Mouse (Mus musculus) midbrain, postnatal 0 days (tissue): Measurements from ENCODE around the gene Ubb. TPM values are rescaled to one million over a fixed set of nuclear protein-coding genes. Genes with fewer than 3 reads are reported as not detected.

Source experiments
- ATAC-seq: fragments of 200-750 bp; cut with Nextera tagmentation; 2 replicates; pipeline ENCODE4 v1.8.0; 2017; ENCODE audit warnings: moderate number of reproducible peaks, mild to moderate bottlenecking, moderate TSS enrichment, moderate library complexity; ENCODE audit not compliant: low FRiP score
- DNase-seq: peaks from one replicate; pipeline ENCODE4 v3.0.0-alpha.2; 2015; ENCODE audit warnings: low spot score
- H3K27ac ChIP-seq: fragments of 300-500 bp; sonication (generic); 2 replicates; pipeline ENCODE4 v1.5.1; 2014; ENCODE audit warnings: low read depth, mild to moderate bottlenecking, low read length, mixed read lengths
- H3K27me3 ChIP-seq: fragments of 300-500 bp; sonication (generic); 2 replicates; pipeline ENCODE4 v1.6.1; 2014; ENCODE audit warnings: low read length, control low read depth, mixed read lengths; ENCODE audit not compliant: insufficient read depth
- H3K36me3 ChIP-seq: fragments of 300-500 bp; sonication (generic); 2 replicates; pipeline ENCODE4 v1.6.1; 2014; ENCODE audit warnings: low read length, control low read depth, mixed read lengths; ENCODE audit not compliant: insufficient read depth
- H3K4me1 ChIP-seq: fragments of 300-500 bp; sonication (generic); 2 replicates; pipeline ENCODE4 v1.6.1; 2014; ENCODE audit warnings: mild to moderate bottlenecking, control low read depth, antibody characterized with exemption, low read length, mixed read lengths; ENCODE audit not compliant: insufficient read depth
- H3K4me2 ChIP-seq: fragments of 300-500 bp; sonication (generic); 2 replicates; pipeline ENCODE4 v1.6.1; 2014; ENCODE audit warnings: low read depth, mild to moderate bottlenecking, low read length, mixed read lengths; ENCODE audit not compliant: poor library complexity, severe bottlenecking
- H3K4me3 ChIP-seq: fragments of 300-500 bp; sonication (generic); 2 replicates; pipeline ENCODE4 v1.5.1; 2014; ENCODE audit warnings: low read depth, mild to moderate bottlenecking, low read length, moderate library complexity
- H3K9ac ChIP-seq: fragments of 300-500 bp; sonication (generic); replicated peaks from 2 replicates; pipeline ENCODE4 v1.6.1; 2014; ENCODE audit warnings: mild to moderate bottlenecking, low read length, moderate library complexity, mixed read lengths; ENCODE audit not compliant: poor library complexity, severe bottlenecking
- H3K9me3 ChIP-seq: fragments of 300-500 bp; sonication (generic); 2 replicates; pipeline ENCODE4 v1.6.1; 2016; ENCODE audit warnings: low read length, control low read depth
- CTCF ChIP-seq: IDR thresholded peaks from 2 replicates; pipeline ENCODE4 v1.5.1; 2016; ENCODE audit warnings: antibody characterized with exemption, mild to moderate bottlenecking
- WGBS: fragments of 180-500 bp; shearing (Covaris S2); extraction: QIAGEN DNeasy Blood & Tissue Kit; methylation state at CpG from one replicate; pipeline ENCODE4 v1.1.7; 2014; 5-methylcytosine and 5-hydroxymethylcytosine counted together
- polyA plus RNA-seq: library from polyadenylated mRNA; unstranded; fragments of >200 nt; fragmentation: Nextera tagmentation; extraction: Ambion mirVana; gene quantifications from 2 replicates; pipeline ENCODE4 v1.2.1, GENCODE M21; 2015
- total RNA-seq: library from RNA; depleted of rRNA; stranded (reverse); fragments of >200 nt; gene quantifications from 2 replicates; pipeline ENCODE4 v1.2.3, GENCODE M21; 2014

Ubb gene
- total and polyA plus RNA-seq, 2 experiments from 2014 or later, result 2,095 to 4,479 TPM

DNA sequence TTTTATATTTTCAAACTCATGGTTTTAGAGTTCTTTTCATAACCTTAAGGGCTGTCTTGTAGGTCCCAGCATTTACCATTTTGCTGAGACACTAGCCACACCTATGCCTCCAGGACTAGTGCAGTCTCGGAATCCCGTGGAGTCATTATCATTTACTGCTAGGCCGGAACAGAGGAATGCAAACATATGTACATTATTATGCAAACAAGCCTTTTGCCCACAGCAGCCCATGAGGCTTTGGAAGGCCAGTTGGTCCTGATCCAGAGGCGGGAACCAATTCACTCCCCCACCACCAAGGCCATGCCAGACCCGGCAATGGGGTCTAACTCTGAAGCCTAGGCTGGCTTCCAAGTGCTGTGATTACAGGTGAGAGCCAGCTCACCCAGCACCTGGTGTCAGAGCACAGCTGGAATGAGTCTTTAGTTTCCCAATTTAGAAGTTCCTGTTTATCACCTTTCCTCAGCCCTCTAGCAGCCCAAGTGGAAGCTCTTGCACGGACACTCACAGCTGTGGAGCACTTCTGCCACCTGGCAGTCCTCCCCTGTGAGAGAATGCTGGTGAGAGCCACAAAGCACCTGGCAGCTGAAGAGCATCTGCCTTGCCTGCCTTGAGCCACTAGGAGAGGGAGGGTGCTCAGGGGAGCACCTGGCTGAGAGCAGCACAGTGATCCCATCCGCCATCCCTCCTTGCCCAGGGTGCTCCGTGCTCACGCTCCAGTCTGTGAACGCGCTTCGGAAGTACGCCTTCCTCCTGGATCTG is 39.3 kb upstream of the Ubb start:
- Histone ChIP-seq H3K27me3 (no peaks in the 10 kb centered on the region), H3K27ac (no peak overlapping the region), H3K4me2 (no peak overlapping the region), H3K9ac (no peak overlapping the region), H3K9me3 (no peaks in the 10 kb centered on the region), H3K4me1 (no peaks in the 10 kb centered on the region), H3K4me3 (no peak overlapping the region), H3K36me3 (0 out of 2 replicates have a peak, but pooled peaks cover 5% of the 10 kb centered on the region)
- TF ChIP-seq CTCF, result no peak
- 74% methylated on average over 13 of the region's 13 CpGs for WGBS
- DNase-seq (no peak), ATAC-seq (no peak)

DNA sequence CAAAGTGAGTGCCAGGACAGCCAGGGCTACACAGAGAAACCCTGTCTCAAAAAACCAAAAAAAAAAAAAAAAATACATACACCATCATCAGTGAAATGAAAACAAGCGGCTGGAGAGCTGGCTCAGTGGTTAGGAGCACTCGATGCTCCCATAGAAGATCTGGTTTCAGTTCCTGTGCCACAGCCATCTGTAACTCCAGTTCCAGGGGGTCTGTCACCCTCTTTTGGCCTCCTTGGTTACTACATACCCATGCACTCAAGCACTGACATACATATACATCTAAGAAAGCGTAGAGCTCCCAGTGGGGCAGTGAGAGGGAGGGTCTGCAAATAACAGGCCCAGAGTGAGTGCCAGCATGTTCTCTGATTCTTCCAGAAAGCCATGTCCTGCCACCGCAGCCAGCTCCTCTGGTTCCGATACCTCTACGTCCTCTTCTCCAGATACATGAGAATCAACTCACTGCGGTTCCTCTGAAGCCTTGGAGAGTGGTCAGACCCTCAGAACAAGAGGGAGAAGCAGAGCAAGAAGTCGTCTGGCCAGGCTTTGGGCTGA is 38.4 kb upstream of the Ubb start:
- no peak overlapping the region for H3K9ac ChIP-seq
- H3K36me3 ChIP-seq, result 0 out of 2 replicates have a peak, but pooled peaks cover 5% of the 10 kb centered on the region
- DNase-seq (no peak), ATAC-seq (no peak)
- H3K27me3 ChIP-seq, result no peaks in the 10 kb centered on the region
- H3K4me3 ChIP-seq, result no peak overlapping the region
- 86% methylated on average over 8 of the region's 8 CpGs for WGBS
- H3K4me1 ChIP-seq, result no peaks in the 10 kb centered on the region
- no peak for TF ChIP-seq CTCF
- H3K27ac ChIP-seq, result no peak overlapping the region
- H3K9me3 ChIP-seq, result no peaks in the 10 kb centered on the region
- no peak overlapping the region for H3K4me2 ChIP-seq

DNA sequence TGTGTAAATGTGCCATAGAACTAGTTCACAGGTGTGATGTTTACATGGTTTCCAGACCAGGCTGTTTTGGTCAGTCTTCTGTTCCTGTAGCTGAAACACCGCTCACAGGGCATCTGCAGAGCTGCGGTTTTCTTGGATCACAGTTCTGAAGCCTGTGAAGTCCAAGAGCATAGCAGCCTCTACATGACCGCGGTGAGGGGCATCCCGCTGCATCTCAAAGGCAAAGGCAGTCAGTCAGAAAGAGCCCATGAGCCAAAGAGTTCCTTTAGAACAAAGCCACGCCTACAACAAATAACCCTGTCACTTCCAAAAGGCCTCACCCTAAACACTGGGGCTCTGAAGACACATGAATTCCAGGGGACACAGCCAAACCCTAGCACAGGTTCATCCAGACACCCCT is 37.7 kb upstream of the Ubb start:
- H3K4me3 ChIP-seq, result no peak overlapping the region
- no peak overlapping the region for H3K9ac ChIP-seq
- no peak for ATAC-seq
- H3K4me1 ChIP-seq, result no peaks in the 10 kb centered on the region
- no peak for DNase-seq
- H3K9me3 ChIP-seq, result no peaks in the 10 kb centered on the region
- no peak overlapping the region for H3K4me2 ChIP-seq
- 84% methylated on average over 6 of the region's 6 CpGs for WGBS
- TF ChIP-seq CTCF, result no peak
- no peaks in the 10 kb centered on the region for H3K27me3 ChIP-seq
- H3K27ac ChIP-seq, result no peak overlapping the region
- H3K36me3 ChIP-seq, result 0 out of 2 replicates have a peak, but pooled peaks cover 5% of the 10 kb centered on the region

DNA sequence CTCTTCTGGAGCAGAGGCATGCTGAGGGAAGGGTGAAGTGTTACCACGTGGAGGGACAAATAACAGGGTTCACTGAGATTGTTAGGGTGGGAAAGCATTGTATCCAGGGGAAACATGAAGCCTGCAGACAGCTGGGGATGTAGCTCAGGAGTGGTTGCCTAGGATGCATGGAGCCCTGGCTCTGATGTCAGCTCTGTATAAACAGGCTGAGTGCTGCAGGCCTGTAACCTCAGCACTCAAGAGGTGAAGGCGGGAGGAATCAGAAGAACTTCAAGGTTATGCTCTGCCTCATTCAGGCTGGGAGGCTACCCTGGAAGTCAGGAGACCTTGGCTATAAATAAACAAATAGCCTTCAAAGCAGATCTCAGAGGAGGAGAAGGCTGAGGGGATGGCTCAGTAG is 32.0 kb upstream of the Ubb start:
- Histone ChIP-seq H3K9ac (no peak overlapping the region), H3K9me3 (no peaks in the 10 kb centered on the region), H3K4me1 (no peaks in the 10 kb centered on the region), H3K27ac (no peak overlapping the region), H3K27me3 (no peaks in the 10 kb centered on the region), H3K36me3 (no peaks in the 10 kb centered on the region), H3K4me3 (no peak overlapping the region), H3K4me2 (no peak overlapping the region)
- DNase-seq (no peak), ATAC-seq (no peak)
- 26% methylated on average over 2 of the region's 2 CpGs for WGBS
- no peak for TF ChIP-seq CTCF

DNA sequence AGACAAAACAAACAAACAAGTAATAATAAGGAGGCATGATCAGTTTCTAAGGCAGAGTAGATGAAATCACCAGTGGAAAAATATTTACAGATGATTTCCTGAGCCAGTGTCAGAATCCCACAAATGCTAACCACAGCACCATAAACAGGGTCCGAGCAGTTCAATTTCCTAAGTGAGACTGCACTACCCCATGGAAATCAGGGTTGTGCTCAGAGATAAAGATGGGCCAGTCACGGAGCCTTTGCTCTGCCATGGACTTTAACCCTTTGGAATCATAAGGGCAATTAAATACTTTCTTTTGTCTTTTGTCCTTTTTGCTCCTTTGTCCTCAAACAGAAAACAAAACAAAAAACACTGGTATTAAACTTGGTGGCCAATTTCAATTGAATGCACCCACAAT is 28.7 kb upstream of the Ubb start:
- Histone ChIP-seq H3K9me3 (no peaks in the 10 kb centered on the region), H3K36me3 (0 out of 2 replicates have a peak, but pooled peaks cover 10% of the 10 kb centered on the region), H3K4me3 (no peak overlapping the region), H3K27me3 (no peaks in the 10 kb centered on the region), H3K9ac (no peak overlapping the region), H3K27ac (no peak overlapping the region), H3K4me1 (no peaks in the 10 kb centered on the region), H3K4me2 (no peak overlapping the region)
- 73% methylated on average over 2 of the region's 2 CpGs for WGBS
- ATAC-seq (no peak), DNase-seq (no peak)
- no peak for TF ChIP-seq CTCF

DNA sequence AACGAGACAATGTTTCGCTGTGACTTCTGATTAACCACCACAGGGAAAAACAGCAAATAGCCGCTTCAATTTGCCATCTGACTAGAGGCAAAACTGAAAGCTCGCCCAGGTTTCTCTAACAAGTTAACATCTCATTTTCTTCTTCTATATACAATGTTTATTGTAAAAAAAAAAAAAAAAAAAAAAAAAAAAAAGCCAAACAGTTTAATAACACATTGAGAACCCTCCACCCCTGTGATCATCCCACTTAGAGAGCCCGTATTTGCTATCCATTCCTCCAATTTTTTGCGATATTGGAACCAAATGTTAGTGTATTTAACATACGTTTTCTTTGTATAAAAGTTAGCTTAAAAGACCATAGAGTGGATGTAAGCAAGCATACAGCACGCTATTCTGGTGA is 13.9 kb upstream of the Ubb start:
- H3K4me3 ChIP-seq, result no peak overlapping the region
- H3K27me3 ChIP-seq, result no peaks in the 10 kb centered on the region
- no peaks in the 10 kb centered on the region for H3K4me1 ChIP-seq
- TF ChIP-seq CTCF, result no peak
- no peaks in the 10 kb centered on the region for H3K9me3 ChIP-seq
- 0 out of 2 replicates have a peak overlapping the region, but pooled peaks have one; percentile 33 for H3K9ac ChIP-seq
- ATAC-seq (no peak), DNase-seq (no peak)
- H3K36me3 ChIP-seq, result no peaks in the 10 kb centered on the region
- 80% methylated on average over 8 of the region's 8 CpGs for WGBS
- H3K27ac ChIP-seq, result no peak overlapping the region
- H3K4me2 ChIP-seq, result peak overlapping the region; percentile 81
